ENCODE assay signal across 15 mouse cellular contexts in the genomic region with DNA sequence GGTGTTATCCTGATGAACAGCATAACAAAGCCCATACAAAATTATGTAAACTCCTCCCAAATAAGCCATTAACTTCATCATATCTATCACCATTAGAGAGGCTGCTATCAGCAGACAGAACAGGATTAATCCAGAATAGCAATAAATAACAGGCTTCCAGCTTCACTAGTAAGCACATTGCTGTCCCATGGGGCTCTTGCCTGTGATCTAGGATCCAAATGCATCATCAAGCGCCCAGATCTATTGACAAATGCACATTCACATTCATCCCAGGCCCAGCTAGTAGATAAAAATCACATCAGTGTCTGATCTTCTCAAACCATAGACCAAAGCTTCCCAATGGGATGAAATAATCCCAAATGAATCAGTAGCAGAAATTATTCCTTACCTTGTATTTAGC.
"Had no signal": no experiment of that assay in that cellular context is flagged by ENCODE, and none has a peak within 500 bp of the region (broad histone marks: within the 10 kb centered on the region; RNA-seq: fewer than 3 reads in every experiment).

No protein-coding gene starts in this region.

- ATAC-seq: intestine, postnatal 0 days had no signal

- DNase-seq: kidney, adult 2 months; kidney, postnatal 25 days; layer of hippocampus, adult 9-11 months; liver, embryonic 13.5 days; lung, adult 2 months; lung, postnatal 14 days; lung, postnatal 4 days; right cerebral cortex, postnatal 25 days; spleen, adult 18-20 months; thymus, adult 18-20 months; thymus, postnatal 36 days had no signal

- H3K9me3 ChIP-seq: liver, embryonic 13.5 days; neural tube, embryonic 13.5 days had no signal

- H3K27me3 ChIP-seq: liver, embryonic 13.5 days; neural tube, embryonic 13.5 days had no signal

- H3K36me3 ChIP-seq: liver, embryonic 13.5 days; neural tube, embryonic 13.5 days had no signal

- H3K4me1 ChIP-seq: liver, embryonic 13.5 days; neural tube, embryonic 13.5 days had no signal

- H3K4me3 ChIP-seq: layer of hippocampus, adult 2 months; liver, embryonic 13.5 days; neural tube, embryonic 13.5 days had no signal

- H3K4me2 ChIP-seq: liver, embryonic 13.5 days; neural tube, embryonic 13.5 days had no signal

- H3K27ac ChIP-seq: kidney, postnatal 0 days; layer of hippocampus, adult 2 months; liver, embryonic 13.5 days; neural tube, embryonic 13.5 days had no signal

- H3K9ac ChIP-seq: liver, embryonic 13.5 days; neural tube, embryonic 13.5 days had no signal
